Mouse (Mus musculus): ENCODE measurements around the gene Yif1a.

The Yif1a gene

GRCm38 (mm10) chr19:5123241-5123640 lies 34.9 kb downstream of the Yif1a start:
- no peak for DNase-seq

GRCm38 (mm10) chr19:5124055-5124614 lies 35.8 kb downstream of the Yif1a start:
- DNase-seq, result peak; percentile 76

GRCm38 (mm10) chr19:5129770-5130169 lies 41.4 kb downstream of the Yif1a start:
- no peak for DNase-seq

- no peak for DNase-seq
Observed at GRCm38 (mm10) chr19:5131237-5131636, 42.9 kb downstream of the Yif1a start.

GRCm38 (mm10) chr19:5139640-5140039 lies 51.3 kb downstream of the Yif1a start:
- DNase-seq, result peak; percentile 76

Measured in cerebellum, adult 9-11 months (tissue).